Mouse (Mus musculus): ENCODE measurements around the gene Shisa9.
"Not testable (repeated sequence)": the region's sequence is repeated elsewhere in the genome, so short reads cannot be mapped to it uniquely, and the experiment has no call there.

The Shisa9 gene

DNA sequence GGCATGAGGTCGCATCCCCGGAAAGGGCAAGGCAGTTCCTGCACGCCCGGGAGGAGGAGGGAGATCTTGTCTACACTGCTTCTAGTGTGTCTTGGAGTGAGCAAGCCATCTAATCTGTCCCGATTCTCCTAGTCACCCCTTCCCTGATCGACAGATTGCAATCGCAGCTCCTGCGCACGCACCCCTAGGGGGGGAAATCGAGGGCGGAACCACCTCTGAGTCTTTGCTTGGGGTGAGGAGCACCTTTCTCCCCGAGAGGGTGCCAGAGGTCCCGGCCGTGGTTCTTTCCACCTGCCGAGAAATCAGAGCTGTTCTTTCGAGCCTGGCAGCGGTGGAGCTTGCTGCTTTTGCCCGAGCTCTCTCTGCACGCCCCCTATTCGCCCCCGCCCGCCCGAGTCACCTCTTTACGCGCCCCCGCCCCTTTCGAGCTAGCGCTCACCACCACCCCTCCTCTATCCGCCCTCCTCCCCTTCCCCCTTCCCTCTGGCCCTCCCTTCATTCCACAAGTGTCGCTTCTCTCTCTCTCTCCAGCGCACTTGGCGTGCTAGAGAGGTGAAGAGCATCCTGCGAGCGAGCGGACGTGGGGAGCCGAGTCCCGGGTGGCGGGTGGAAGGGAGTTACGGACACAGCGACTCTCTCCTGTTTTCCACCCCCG, at the start of gene Shisa9:
Gene Shisa9, plus strand, starts transcription at position 498 of the 655 bp plus-strand sequence.
- peak; percentile 67 for DNase-seq

- peak; percentile 31 for DNase-seq
Measured at GRCm38 (mm10) chr16:11940477-11940876, 43.4 kb upstream of the Shisa9 start.

- DNase-seq: peak; percentile 54
Measured at GRCm38 (mm10) chr16:11960691-11961090, 23.2 kb upstream of the Shisa9 start.

DNA sequence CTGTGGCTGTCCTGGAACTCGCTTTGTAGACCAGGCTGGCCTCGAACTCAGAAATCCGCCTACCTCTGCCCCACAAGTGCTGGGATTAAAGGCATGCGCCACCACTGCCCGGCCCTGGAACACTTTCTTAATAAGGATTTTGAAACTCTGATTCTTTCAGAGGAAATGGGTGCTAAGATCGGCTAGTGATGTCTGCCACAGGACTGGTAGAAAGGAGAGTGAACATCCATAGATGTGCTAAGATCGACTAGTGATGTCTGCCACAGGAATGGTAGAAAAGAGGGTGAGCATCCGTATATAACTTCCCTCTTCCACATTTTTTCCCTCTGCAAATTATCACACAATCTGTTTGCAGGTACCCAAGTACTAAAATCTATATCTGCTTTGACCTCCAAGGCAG, 17.9 kb upstream of the Shisa9 start:
- DNase-seq: no peak

DNA sequence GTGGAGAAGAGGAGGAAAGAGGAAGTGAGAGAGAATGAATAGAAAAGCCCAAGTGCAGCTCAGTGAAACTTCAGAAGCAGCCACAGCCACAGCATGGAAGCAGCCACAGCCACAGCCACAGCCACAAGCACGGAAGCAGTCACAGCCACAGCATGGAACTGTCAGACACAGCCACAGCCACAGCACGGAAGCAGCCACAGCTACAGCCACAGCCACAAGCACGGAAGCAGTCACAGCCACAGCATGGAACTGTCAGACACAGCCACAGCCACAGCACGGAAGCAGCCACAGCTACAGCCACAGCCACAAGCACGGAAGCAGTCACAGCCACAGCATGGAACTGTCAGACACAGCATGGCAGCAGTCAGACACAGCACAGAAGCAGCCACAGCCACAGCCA, 17.1 kb upstream of the Shisa9 start:
- DNase-seq: not testable (repeated sequence)

DNA sequence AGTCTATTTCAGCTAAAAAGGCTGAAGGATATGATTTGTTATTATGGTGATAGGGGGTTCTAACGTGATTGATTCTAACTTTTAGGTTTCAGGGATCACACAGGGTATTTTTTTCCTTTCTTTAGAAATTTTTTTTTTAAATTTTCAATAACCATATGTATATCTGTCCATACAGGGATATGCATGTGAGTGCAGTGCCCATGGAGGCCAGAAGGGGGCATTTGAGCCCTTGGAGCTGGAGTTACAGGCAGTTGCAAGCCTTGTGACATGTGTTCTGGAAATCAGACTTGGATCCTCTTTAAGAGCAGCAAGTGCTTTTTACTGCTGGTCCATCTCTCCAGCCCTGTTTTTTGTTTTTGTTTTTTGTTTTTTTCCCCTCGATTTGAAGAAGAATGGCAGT, 16.3 kb upstream of the Shisa9 start:
- DNase-seq: no peak

- no peak for DNase-seq
Measured at GRCm38 (mm10) chr16:11973707-11974106, 10.2 kb upstream of the Shisa9 start.

- DNase-seq: no peak
Measured at GRCm38 (mm10) chr16:11976737-11977136, 7.2 kb upstream of the Shisa9 start.

DNA sequence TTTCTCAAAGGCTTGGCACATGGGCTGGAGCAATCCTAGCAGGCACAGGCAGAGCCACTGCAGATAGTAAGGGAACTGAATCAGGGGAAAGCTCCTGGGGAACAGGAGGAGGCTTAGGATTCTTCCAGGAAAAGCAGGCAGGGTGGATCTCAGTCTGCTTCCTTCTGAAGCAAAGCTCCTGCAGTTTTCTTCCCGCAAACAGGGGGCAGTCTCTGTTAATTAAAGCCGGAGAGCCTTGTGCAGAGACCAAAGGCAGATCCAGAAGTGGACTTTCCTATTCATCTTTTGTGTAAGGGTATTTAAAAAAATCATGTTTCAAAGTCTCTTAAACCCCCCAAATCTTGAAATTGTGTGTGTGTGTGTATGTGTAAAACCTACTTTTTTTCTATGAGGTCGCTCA, 3.1 kb upstream of the Shisa9 start:
- DNase-seq: peak; percentile 68

GRCm38 (mm10) chr16:11983106-11983615, 752 bp upstream of the Shisa9 start:
- peak; percentile 73 for DNase-seq

DNA sequence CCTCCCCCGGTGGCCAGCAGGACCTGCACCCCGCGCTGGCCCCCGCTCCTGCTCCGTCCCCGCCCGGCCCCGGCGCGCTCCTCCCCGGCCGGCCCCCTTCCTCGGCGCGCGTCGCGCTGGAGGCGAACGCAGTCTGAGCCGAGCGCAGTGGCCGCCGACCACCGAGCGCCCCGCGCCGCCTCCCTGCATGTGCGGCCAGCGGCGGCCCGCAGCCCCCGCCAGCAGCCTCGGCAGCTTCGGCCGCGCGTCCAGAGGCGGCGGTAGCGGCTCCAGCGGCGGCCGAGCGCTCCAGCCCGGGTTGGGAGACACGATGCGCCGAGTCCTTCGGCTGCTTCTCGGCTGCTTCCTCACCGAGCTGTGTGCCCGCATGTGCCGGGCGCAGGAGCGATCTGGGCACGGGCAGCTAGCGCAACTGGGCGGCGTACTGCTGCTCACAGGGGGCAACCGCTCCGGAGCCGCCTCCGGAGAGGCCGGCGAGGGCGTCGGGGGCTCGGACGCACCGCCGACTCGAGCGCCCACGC, 418 bp downstream of the Shisa9 start:
- DNase-seq: peak; percentile 49

GRCm38 (mm10) chr16:11987056-11987455, 3.1 kb downstream of the Shisa9 start:
- DNase-seq: no peak

- DNase-seq: no peak
Measured at GRCm38 (mm10) chr16:12005177-12005576, 21.3 kb downstream of the Shisa9 start.

DNA sequence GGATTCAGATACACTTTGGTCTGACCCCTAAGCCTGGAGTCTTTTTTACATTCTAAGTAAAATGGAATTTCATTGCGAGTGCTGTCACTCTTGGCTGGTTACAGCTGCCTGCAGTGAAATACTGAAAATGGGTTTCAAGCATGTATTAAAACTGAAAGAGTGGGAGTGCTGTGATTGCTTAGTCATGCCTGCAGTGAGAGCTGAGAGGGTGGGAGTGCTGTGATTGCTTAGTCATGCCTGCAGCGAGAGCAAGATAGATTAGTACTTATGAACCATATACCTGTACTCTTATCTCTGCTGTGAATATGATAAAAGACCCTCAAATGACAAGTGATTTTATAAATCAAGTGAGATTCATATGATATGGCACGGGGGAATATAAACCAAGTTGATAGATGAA, 26.2 kb downstream of the Shisa9 start:
- DNase-seq: peak; percentile 31

GRCm38 (mm10) chr16:12012747-12013146, 28.8 kb downstream of the Shisa9 start:
- no peak for DNase-seq

GRCm38 (mm10) chr16:12014523-12014922, 30.6 kb downstream of the Shisa9 start:
- peak; percentile 79 for DNase-seq

DNA sequence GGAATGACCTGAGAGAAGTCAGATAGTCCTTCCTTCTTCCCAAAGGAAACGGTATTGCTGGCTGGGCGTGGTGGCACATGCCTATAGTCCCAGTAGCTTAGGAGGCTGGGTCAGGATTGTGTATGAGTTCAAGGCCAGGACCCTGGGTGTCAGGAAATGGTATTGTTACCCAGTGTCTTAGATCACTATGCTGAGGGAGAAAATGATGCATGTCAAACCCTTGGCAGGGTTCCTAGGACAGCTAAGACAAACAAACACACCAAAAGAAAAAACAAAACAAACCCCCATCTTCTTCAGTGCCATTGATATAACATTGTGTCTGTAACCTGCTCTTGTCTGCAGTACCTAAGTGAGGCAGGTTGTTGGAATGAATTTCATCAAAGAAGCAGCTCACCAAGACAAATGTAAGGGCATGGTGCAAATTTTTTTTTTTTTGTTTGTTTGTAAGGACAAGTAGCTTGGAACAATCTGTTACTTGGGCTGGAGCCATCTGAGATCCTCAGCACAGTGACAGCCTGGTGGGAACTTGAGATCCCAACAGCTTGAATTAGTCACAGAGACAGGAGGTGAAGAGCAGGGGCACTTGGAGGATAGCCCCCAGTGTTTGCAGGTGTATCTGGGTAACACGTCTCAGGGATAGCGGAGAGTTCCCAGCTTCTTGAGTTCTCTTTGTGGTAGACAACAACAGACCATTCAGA, 34.2 kb downstream of the Shisa9 start:
- no peak for DNase-seq

GRCm38 (mm10) chr16:12020103-12020755, 36.3 kb downstream of the Shisa9 start:
- DNase-seq: no peak

DNA sequence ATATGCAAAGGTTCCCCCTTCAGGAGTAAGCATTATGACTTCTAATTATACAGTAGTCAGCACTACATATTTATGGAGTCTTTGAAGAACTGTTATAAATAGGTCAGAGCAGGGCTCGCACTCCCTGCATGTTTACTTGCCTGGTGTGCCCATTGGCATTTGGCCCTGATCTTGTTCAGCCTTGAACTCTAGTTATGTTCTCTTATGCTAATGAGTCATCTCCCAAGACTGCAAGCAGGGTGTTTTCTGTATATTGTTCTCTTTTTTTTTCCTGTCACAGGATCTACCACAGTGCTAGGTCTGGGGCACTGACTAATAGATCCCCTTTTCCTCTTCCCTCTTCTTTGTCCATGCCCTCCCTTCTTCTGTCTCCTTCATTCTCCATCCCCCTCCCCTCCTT, 48.5 kb downstream of the Shisa9 start:
- DNase-seq: no peak

DNA sequence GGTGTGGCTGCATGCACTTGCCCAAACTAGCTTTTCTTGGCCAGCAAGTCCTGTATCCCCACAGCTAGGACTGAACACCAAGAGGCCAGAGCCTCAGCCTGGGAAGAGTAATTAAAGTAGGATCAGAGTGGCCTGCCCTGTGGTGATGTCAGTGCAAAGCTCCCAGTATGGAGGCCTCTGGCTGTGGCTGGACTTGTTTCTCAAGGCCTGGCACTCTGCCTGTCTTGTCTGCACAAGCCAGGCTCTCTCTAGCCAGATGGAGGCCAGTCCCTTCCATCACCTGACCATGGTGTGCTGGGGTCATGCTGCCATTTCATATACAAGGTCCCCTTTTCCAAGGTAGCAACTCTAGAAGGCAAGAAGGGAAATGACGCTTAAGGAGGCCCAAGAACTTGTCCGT, 51.0 kb downstream of the Shisa9 start:
- DNase-seq: no peak

- no peak for DNase-seq
Measured at GRCm38 (mm10) chr16:12035626-12036025, 51.7 kb downstream of the Shisa9 start.

GRCm38 (mm10) chr16:12040935-12041334, 57.0 kb downstream of the Shisa9 start:
- DNase-seq: peak; percentile 63

DNA sequence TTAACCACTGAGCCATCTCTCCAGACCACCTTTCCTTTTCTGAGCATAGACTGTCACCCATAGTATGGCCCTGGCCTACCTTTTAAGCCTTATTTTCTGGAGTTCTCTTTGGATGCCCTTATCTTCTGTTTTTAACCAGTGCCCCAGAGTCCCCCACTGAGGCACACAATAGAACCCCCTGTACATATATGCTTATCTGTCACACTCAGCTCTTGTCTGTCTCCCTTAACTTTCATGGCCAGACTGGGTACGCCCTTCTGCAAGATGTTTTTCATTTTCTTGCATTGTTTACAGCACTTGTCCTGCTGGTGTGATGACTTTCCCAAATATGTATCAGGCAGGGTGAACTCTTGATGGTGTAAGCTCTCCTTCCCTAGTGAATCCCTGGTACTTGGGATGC, 68.1 kb downstream of the Shisa9 start:
- DNase-seq: no peak

DNA sequence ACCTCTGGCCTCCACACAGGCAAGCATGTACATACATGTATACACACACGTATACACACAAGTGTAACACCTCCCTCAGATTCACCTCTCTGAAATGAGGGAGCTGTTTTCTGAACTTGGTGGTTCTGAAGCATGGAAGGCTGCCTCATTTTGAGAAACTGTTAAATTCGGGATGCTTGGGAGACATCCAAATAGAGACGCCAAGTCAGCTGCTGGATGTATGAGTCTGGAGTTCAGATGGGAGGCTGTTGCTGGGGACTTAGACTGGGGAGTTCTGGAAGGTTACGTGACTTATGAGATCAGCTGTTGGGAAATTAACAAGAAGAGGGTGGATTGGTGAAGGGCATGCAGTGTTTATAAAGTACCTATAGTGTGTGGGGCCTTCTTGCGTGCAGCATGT, 88.7 kb downstream of the Shisa9 start:
- DNase-seq: peak; percentile 15
